Mouse (Mus musculus): ENCODE measurements around the gene Gm47995.

GRCm38 (mm10) chr1:151233756-151234155, 35.5 kb downstream of the Gm47995 start:
- TF ChIP-seq CTCF (IDR thresholded peaks at IDR 0.05; ENCODE audit: control insufficient read depth, insufficient read depth, insufficient replicate concordance, low read depth, low read length) (no peak), POLR2A (IDR thresholded peaks at IDR 0.05; ENCODE audit: control insufficient read depth, low read depth, low read length) (no peak)
